16 mouse cellular contexts compared by ENCODE assay signal in genomic region chr19:32342436-32342835, GRCm38 (mm10). TPM values are rescaled to one million over a fixed set of nuclear protein-coding genes. Genes with fewer than 3 reads are reported as not detected.
A peak's percentile ranks its signal among the peaks of the same experiment; 100 is the strongest.
DNase-seq lines count a peak whose midpoint lies in the region; ATAC-seq lines count a peak whose summit lies in the region.
"Had no signal": no experiment of that assay in that cellular context is flagged by ENCODE, and none has a peak within 500 bp of the region (broad histone marks: within the 10 kb centered on the region; RNA-seq: fewer than 3 reads in every experiment).

No protein-coding gene starts in this region.

- no peaks in the 10 kb centered on the region for H3K27me3 ChIP-seq in heart, embryonic 13.5 days (replicated peaks)
- no peaks in the 10 kb centered on the region for H3K27me3 ChIP-seq in midbrain, embryonic 11.5 days (ENCODE audit: control insufficient read depth, insufficient read depth, low read length)
- no peaks in the 10 kb centered on the region for H3K27me3 ChIP-seq in midbrain, embryonic 16.5 days (ENCODE audit: control insufficient read depth, insufficient read depth, low read depth, low read length)
- H3K27me3 ChIP-seq in liver, embryonic 12.5 days (replicated peaks): no peaks in the 10 kb centered on the region
- H3K27me3 ChIP-seq: embryonic facial prominence, embryonic 13.5 days; limb, embryonic 15.5 days had no signal

- peak overlapping the region; percentile 80 for H3K27ac ChIP-seq in heart, embryonic 13.5 days (replicated peaks)
- H3K27ac ChIP-seq in midbrain, embryonic 11.5 days (ENCODE audit: low read depth, low read length): peak overlapping the region; percentile 45
- no peak overlapping the region for H3K27ac ChIP-seq in midbrain, embryonic 16.5 days (ENCODE audit: low read length)
- 0 out of 2 replicates have a peak overlapping the region, but pooled peaks have one; percentile 26 for H3K27ac ChIP-seq in liver, embryonic 12.5 days
- H3K27ac ChIP-seq: embryonic facial prominence, embryonic 13.5 days; limb, embryonic 15.5 days had no signal

- intact Hi-C loops in heart, postnatal 25 days (cut with DNase I): loop anchor here (2.0 kb wide), 1 partner anchor 28 kb away; no protein-coding TSS in a partner anchor

- peak; percentile 38 for DNase-seq in adrenal gland, postnatal 14 days
- no peak for DNase-seq in adrenal gland, postnatal 25 days
- DNase-seq in heart, postnatal 25 days (ENCODE audit: low spot score): no peak
- no peak for DNase-seq in midbrain, embryonic 11.5 days (ENCODE audit: low spot score, missing footprints)
- no peak for DNase-seq in right cerebral cortex, postnatal 25 days
- DNase-seq: cerebellum, postnatal 36 days; kidney, adult 2 months; kidney, postnatal 36 days; lung, postnatal 10 days; right cerebral cortex, postnatal 4 days; thymus, adult 2 months had no signal

- WGBS in heart, embryonic 13.5 days: 17% methylated on average over 5 of the region's 5 CpGs
- WGBS in midbrain, embryonic 11.5 days: 68% methylated on average over 5 of the region's 5 CpGs
- 60% methylated on average over 5 of the region's 5 CpGs for WGBS in midbrain, embryonic 16.5 days
- 23% methylated on average over 5 of the region's 5 CpGs for WGBS in liver, embryonic 12.5 days (ENCODE audit: insufficient replicate concordance)

- no peak overlapping the region for H3K4me3 ChIP-seq in heart, embryonic 13.5 days
- H3K4me3 ChIP-seq in midbrain, embryonic 11.5 days (ENCODE audit: low read depth, low read length): no peak overlapping the region
- H3K4me3 ChIP-seq in midbrain, embryonic 16.5 days (ENCODE audit: low read depth, low read length): no peak overlapping the region
- H3K4me3 ChIP-seq in liver, embryonic 12.5 days: no peak overlapping the region
- H3K4me3 ChIP-seq: embryonic facial prominence, embryonic 13.5 days; limb, embryonic 15.5 days had no signal

- no peaks in the 10 kb centered on the region for H3K36me3 ChIP-seq in heart, embryonic 13.5 days
- no peaks in the 10 kb centered on the region for H3K36me3 ChIP-seq in midbrain, embryonic 11.5 days (ENCODE audit: control insufficient read depth, insufficient read depth, low read length)
- no peaks in the 10 kb centered on the region for H3K36me3 ChIP-seq in midbrain, embryonic 16.5 days (ENCODE audit: control insufficient read depth, insufficient read depth, low read length)
- H3K36me3 ChIP-seq in liver, embryonic 12.5 days: no peaks in the 10 kb centered on the region
- H3K36me3 ChIP-seq: embryonic facial prominence, embryonic 13.5 days; limb, embryonic 15.5 days had no signal

- no peak for ATAC-seq in heart, embryonic 13.5 days (ENCODE audit: extremely low read depth, insufficient number of reproducible peaks, low FRiP score, low TSS enrichment)
- ATAC-seq in midbrain, embryonic 11.5 days (ENCODE audit: low FRiP score): peak; percentile 52; the same call in 1 of the 2 replicates
- no peak for ATAC-seq in midbrain, embryonic 16.5 days
- peak; percentile 72 for ATAC-seq in liver, embryonic 12.5 days

- H3K4me2 ChIP-seq in heart, embryonic 13.5 days: peak overlapping the region; percentile 45
- H3K4me2 ChIP-seq in midbrain, embryonic 11.5 days: no peak overlapping the region
- no peak overlapping the region for H3K4me2 ChIP-seq in midbrain, embryonic 16.5 days (ENCODE audit: low read length)
- no peak overlapping the region for H3K4me2 ChIP-seq in liver, embryonic 12.5 days
- H3K4me2 ChIP-seq: embryonic facial prominence, embryonic 13.5 days; limb, embryonic 15.5 days had no signal

- no peaks in the 10 kb centered on the region for H3K9me3 ChIP-seq in heart, embryonic 13.5 days
- H3K9me3 ChIP-seq in midbrain, embryonic 11.5 days (ENCODE audit: control insufficient read depth, low read length): no peaks in the 10 kb centered on the region
- H3K9me3 ChIP-seq in midbrain, embryonic 16.5 days (replicated peaks; ENCODE audit: control insufficient read depth, low read length, poor library complexity, severe bottlenecking): no peaks in the 10 kb centered on the region
- H3K9me3 ChIP-seq in liver, embryonic 12.5 days (replicated peaks): no peaks in the 10 kb centered on the region
- H3K9me3 ChIP-seq: embryonic facial prominence, embryonic 13.5 days; limb, embryonic 15.5 days had no signal

- H3K4me1 ChIP-seq in heart, embryonic 13.5 days: peaks cover 97% of the 10 kb centered on the region
- H3K4me1 ChIP-seq in midbrain, embryonic 11.5 days (ENCODE audit: control insufficient read depth, insufficient read depth, low read length): peaks cover 21% of the 10 kb centered on the region
- H3K4me1 ChIP-seq in midbrain, embryonic 16.5 days (ENCODE audit: control insufficient read depth, insufficient read depth, low read length): peaks cover 19% of the 10 kb centered on the region
- H3K4me1 ChIP-seq in liver, embryonic 12.5 days: peaks cover 70% of the 10 kb centered on the region

- H3K9ac ChIP-seq in heart, embryonic 13.5 days: peak overlapping the region; percentile 51; the same call in 1 of the 2 replicates
- no peak overlapping the region for H3K9ac ChIP-seq in midbrain, embryonic 11.5 days (ENCODE audit: low read length)
- no peak overlapping the region for H3K9ac ChIP-seq in midbrain, embryonic 16.5 days (ENCODE audit: low read depth, low read length)
- H3K9ac ChIP-seq in liver, embryonic 12.5 days: no peak overlapping the region
- H3K9ac ChIP-seq: embryonic facial prominence, embryonic 13.5 days; limb, embryonic 15.5 days had no signal

RNA-seq across cellular contexts. Expression of gene Sgms1, which starts 47.1 kb away (rescaled TPM):
- 62.6 and 75.9 TPM in 2 replicates for total RNA-seq in adrenal gland, postnatal 14 days (2021)
- total RNA-seq in adrenal gland, postnatal 25 days (2021): 87.0 and 93.2 TPM in 2 replicates
- polyA plus RNA-seq in heart, embryonic 13.5 days (2015; fragmentation: Nextera tagmentation; extraction: Ambion mirVana): 33.3 and 39.8 TPM in 2 replicates
- 10 to 100 TPM; 55.8 to 59.0 TPM for total RNA-seq in heart, postnatal 25 days (2021)
- polyA plus RNA-seq in midbrain, embryonic 11.5 days (2014; fragmentation: Nextera tagmentation; extraction: Ambion mirVana): 10.1 and 10.4 TPM in 2 replicates
- 20.2 and 21.5 TPM in 2 replicates for polyA plus RNA-seq in midbrain, embryonic 16.5 days (2015; fragmentation: Nextera tagmentation; extraction: Ambion mirVana)
- 31.8 and 33.7 TPM in 2 replicates for polyA plus RNA-seq in liver, embryonic 12.5 days (2016; fragmentation: Nextera tagmentation; extraction: Ambion mirVana)

Comparison
In these comparisons a context has a peak if more than half of its experiments do, and no peak if none do; other contexts are left out.
1. ATAC-seq: peak in midbrain, embryonic 11.5 days (single experiment) and liver, embryonic 12.5 days (single experiment); none in heart, embryonic 13.5 days (single experiment) and midbrain, embryonic 16.5 days (single experiment).